Mouse (Mus musculus): Measurements from ENCODE around the gene Chd4.

Gene Chd4

GRCm38 (mm10) chr6:125090341-125091085 is 5.3 kb upstream of the Chd4 start:
- no peak for DNase-seq (ENCODE audit: extremely low spot score)

DNA sequence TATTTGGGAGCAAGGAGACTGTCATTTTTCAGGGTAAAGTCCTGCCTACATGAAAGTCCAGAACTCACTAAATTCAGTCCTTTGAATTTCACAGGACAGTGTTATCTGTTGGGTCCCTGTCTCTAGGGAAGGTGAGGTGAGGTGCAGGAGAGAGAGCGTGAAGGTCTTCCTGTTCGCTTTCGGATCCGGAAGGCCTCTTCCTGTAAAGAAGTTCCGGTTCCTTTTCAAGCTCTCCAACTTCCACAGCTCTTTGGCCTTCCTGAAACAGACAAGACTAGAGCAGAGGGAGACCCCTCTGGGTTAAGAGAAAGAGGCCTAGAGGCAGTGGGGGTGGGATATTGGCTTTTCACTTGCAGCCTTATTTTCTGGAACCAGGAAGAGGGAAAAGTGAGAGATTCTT is 3.4 kb upstream of the Chd4 start:
- DNase-seq (ENCODE audit: extremely low spot score), result no peak

DNA sequence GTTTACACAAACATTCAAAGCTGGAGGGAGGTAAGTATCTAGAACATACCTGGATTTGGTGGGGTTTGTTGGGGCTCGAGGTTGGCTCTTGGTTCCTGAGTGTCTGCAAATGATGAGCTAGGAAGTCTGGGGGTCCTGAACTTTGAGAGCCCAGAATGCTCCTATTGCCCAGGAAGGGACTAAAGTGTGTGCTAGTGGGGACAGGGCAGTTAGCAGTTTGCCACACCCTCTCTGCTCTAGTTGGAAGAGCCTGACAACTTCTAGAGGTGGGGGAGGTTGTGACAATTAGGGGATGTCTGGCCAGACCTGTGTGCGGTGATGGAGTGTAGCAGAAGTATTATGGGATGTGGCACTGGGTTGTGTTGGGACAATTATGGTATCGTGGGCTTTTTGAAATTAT is 938 bp upstream of the Chd4 start:
- peak; percentile 42 for DNase-seq (ENCODE audit: extremely low spot score)

GRCm38 (mm10) chr6:125096279-125096596 is 457 bp downstream of the Chd4 start:
- DNase-seq (ENCODE audit: extremely low spot score), result no peak

DNA sequence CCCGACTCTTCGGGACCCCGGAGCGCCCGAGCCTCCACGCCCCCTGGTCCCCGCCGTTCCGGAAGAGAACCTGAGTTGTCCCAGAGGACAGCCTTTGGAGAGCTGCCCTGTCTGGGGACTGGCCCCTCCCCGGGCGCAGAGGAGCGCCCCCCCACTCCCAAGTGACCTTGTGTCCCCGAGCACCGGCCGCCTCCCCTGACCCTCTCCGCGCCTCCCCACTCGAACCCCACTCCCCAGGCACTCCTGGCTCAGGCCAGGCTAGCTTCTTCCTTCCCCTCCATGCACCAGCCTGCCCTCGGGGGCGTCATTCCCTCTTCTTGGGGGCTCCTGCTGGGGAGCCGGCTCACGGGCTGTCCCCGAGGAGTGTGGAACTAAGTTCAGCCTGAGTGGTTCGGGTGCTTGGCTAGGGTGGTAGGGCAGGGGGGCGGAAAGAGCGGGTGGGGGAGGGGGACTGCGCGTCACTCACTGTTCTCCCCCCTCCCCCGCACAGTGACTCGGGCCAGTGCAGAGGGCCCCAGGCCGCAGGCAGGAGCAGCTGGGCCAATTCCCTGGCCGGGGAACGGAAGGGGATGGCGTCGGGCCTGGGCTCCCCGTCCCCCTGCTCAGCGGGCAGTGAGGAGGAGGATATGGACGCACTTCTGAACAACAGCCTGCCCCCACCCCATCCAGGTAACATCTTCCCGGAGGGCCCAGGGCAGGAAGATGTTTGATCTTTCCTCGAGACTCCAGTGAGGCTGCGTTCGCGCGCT is 990 bp downstream of the Chd4 start:
- peak; percentile 63 for DNase-seq (ENCODE audit: extremely low spot score)

GRCm38 (mm10) chr6:125097346-125097689 is 1.5 kb downstream of the Chd4 start:
- DNase-seq (ENCODE audit: extremely low spot score), result no peak

GRCm38 (mm10) chr6:125097951-125098350 is 2.2 kb downstream of the Chd4 start:
- no peak for DNase-seq (ENCODE audit: extremely low spot score)

- no peak for DNase-seq (ENCODE audit: extremely low spot score)
Measured at GRCm38 (mm10) chr6:125098513-125098912, 2.7 kb downstream of the Chd4 start.

DNA sequence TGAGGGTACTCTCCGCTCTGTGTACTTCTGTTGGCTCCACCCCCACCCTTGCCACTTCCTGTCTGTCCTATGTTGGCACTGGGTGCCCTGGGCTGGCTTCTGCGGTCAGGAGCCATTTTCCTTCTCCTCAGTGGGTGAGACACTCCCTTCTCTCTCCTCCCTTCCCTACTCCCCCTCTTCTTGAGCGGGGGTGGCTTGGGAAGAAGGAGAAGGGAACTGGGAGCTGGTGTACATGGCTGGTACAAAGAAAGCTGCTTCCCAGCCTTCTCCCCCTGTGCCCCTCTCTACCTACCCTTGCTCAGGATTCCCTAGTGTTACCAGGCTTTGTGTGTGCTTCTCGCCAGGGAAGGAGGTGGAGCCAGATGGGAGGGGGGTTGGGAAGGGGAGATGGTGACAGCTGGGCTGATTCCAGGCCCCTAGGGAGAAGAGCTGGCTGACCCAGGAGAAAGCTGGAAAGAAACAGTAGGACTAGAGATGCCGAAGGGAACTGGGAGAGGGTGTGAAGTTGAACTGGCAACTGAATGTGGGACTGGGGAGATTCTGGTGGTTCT is 3.7 kb downstream of the Chd4 start:
- DNase-seq (ENCODE audit: extremely low spot score), result no peak

DNA sequence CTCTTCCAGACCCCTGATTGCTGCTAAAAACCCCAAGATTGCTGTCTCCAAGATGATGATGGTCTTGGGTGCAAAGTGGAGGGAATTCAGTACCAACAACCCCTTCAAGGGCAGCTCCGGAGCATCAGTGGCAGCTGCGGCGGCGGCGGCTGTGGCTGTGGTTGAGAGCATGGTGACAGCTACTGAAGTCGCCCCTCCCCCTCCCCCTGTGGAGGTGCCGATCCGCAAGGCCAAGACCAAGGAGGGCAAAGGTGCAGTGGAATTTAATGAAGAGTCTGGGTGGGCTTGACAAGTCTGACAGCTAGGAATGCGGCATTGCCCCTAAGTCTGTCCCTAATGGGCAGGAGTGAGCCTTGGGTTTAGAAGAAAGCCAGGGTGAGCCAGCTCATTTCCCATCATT is 5.7 kb downstream of the Chd4 start:
- no peak for DNase-seq (ENCODE audit: extremely low spot score)

DNA sequence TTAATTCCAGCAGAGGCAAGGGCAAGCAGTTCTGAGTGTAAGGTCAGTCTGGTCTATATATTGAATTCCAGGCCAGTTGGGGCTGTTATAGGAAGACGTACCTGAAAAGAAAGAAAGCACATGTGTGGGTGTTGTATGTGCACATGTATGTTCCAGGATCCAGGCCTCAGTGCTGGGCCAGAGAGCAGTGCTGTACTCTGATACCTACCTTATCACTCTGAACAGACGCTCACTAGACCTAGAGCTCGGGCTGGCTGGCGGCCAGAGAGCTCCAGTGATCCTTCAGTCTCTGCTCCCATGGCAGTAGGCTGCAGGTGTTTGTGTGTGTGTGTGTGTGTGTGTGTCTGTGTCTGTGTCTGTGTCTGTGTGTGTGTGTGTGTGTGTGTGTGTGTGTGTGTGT is 8.4 kb downstream of the Chd4 start:
- DNase-seq (ENCODE audit: extremely low spot score), result no peak

DNA sequence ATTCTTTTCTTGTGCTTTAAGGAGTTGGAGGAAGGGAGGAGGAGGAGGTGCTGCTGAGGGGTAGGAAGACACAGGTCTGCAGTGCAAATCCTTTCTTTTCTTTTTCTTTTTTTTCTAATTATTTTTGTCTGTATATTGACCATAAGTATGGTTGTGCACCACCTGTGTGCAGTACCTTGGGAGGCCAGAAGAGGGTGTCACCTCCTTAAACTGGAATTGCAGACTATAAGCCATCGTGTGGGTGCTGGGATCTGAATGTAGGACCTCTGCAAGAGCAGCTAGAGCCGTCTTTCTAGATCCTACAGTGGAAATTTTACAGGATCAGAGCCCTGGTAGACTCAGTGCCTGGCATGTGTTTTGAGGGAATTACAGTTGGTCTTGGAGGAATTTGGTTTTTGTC is 11.9 kb downstream of the Chd4 start:
- DNase-seq (ENCODE audit: extremely low spot score), result no peak

- no peak for DNase-seq (ENCODE audit: extremely low spot score)
Measured at GRCm38 (mm10) chr6:125109371-125109770, 13.6 kb downstream of the Chd4 start.

DNA sequence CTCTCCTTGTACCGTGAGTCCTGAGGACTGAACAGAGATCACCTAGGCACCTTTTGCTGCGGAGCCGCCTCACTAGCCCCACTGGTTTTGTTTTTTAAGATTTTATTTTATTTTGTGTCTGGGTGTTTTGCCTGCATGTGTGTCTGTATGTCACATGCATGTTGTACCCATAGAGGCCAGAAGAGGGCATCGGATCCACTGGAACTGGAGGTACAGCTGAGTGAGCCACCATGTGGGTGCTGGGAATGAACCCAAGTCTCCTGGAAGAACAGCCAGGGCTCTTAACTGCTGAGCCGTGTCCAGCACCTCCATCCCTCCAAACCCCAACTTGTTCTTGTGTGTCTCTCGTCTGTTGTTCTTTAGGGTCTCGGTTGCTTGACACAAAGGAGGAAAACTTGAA is 15.1 kb downstream of the Chd4 start:
- peak; percentile 49 for DNase-seq (ENCODE audit: extremely low spot score)

- no peak for DNase-seq (ENCODE audit: extremely low spot score)
Measured at GRCm38 (mm10) chr6:125112553-125112952, 16.8 kb downstream of the Chd4 start.

- no peak for DNase-seq (ENCODE audit: extremely low spot score)
Measured at GRCm38 (mm10) chr6:125119387-125119786, 23.6 kb downstream of the Chd4 start.

GRCm38 (mm10) chr6:125128724-125129123 is 32.9 kb downstream of the Chd4 start:
- no peak for DNase-seq (ENCODE audit: extremely low spot score)

- no peak for DNase-seq (ENCODE audit: extremely low spot score)
Measured at GRCm38 (mm10) chr6:125129710-125130402, 34.1 kb downstream of the Chd4 start.

GRCm38 (mm10) chr6:125131302-125132156 is 35.7 kb downstream of the Chd4 start, which contains the start of gene Nop2:
TSS of gene Nop2 (plus strand) at chr6:125131909.
- DNase-seq (ENCODE audit: extremely low spot score), result peak; percentile 94

DNA sequence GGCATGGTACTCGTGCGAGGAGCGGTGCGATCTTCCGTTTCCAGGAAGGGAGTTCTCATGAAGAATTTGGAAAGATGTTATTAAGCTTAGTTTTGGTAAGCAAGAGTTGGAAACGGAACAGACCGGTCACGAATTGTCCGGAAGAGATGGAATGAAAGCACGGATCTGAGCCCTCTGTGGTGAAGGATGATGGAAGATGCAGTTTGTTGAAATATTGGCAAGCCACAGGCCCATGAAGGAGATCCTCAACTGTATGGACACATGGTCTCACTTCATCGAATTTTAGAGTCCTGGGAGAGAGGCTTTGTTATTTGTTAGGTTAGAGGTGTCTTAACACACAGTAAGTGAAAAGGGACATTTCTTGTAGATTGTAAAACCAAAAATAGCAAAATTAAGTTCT is 36.7 kb downstream of the Chd4 start:
- DNase-seq (ENCODE audit: extremely low spot score), result no peak

- DNase-seq (ENCODE audit: extremely low spot score), result no peak
Measured at GRCm38 (mm10) chr6:125137002-125137671, 41.4 kb downstream of the Chd4 start.

All from embryo, embryonic 9.5 days (tissue).